Mouse (Mus musculus): ENCODE measurements around the gene Trim9. TPM values are rescaled to one million over a fixed set of nuclear protein-coding genes. Genes with fewer than 3 reads are reported as not detected.

The Trim9 gene
- polyA plus RNA-seq, 1 experiment from 2014 or later = 0.32 TPM

DNA sequence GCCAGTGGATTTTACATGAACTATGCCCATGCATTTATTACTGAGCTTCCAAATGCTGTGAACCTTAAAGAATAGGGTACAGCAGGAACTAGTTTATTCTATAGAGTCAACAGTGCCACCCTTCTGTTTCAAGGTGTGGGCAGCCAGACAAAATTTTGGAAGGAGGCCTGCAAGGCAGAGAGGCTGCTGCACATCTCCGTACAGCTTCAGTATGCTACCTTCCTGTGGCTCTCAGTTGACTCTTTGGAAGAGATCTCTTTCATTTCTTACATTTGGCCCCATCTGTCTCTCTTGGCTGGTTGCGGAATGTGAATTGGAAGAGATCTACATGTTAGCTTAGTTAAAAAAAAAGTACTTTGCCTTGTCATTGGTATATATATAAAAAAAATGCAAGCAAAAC is 66.5 kb downstream of the Trim9 start:
- Histone ChIP-seq H3K9ac (ENCODE audit: low read length) (no peak overlapping the region), H3K4me1 (replicated peaks; ENCODE audit: control insufficient read depth, insufficient read depth) (no peaks in the 10 kb centered on the region), H3K4me2 (replicated peaks; ENCODE audit: low read depth) (no peak overlapping the region), H3K36me3 (ENCODE audit: control insufficient read depth, insufficient read depth, low read length) (no peaks in the 10 kb centered on the region), H3K27me3 (ENCODE audit: control insufficient read depth, insufficient read depth, low read length) (no peaks in the 10 kb centered on the region), H3K4me3 (ENCODE audit: low read depth, low read length) (no peak overlapping the region), H3K27ac (replicated peaks) (no peak overlapping the region), H3K9me3 (ENCODE audit: control insufficient read depth, low read length) (no peaks in the 10 kb centered on the region)
- DNase-seq (ENCODE audit: low spot score) (no peak), ATAC-seq (ENCODE audit: low FRiP score, low TSS enrichment) (no peak)
- no peak for TF ChIP-seq EP300 (optimal IDR thresholded peaks at IDR 0.05)
- TF ChIP-seq CTCF (IDR thresholded peaks at IDR 0.05; ENCODE audit: low read depth) = no peak
- 74% methylated on average over 2 of the region's 2 CpGs for WGBS

DNA sequence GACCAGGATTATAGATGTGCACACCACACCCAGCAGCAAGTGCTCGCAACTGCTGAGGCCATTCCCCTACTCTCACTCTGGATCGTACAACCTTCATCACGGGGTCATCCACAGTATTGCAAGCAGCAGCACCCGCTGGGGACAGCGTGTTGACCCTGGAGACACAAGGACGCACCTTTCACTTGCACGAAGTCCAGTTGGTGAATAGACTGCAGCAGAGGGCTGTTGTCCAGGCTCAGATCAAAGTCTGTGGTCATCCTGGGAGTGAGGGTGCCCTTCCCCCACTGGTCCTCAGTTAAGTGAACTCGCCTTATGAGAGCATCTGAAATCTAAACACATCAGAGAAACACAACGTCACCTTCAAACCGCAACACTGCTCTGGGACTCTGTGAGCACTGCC is 67.0 kb downstream of the Trim9 start:
- H3K27ac ChIP-seq (replicated peaks) = no peak overlapping the region
- 74% methylated on average over 10 of the region's 10 CpGs for WGBS
- no peak overlapping the region for H3K4me3 ChIP-seq (ENCODE audit: low read depth, low read length)
- ATAC-seq (ENCODE audit: low FRiP score, low TSS enrichment) (no peak), DNase-seq (ENCODE audit: low spot score) (no peak)
- H3K4me1 ChIP-seq (replicated peaks; ENCODE audit: control insufficient read depth, insufficient read depth) = no peaks in the 10 kb centered on the region
- no peaks in the 10 kb centered on the region for H3K36me3 ChIP-seq (ENCODE audit: control insufficient read depth, insufficient read depth, low read length)
- no peak for TF ChIP-seq EP300 (optimal IDR thresholded peaks at IDR 0.05)
- no peak for TF ChIP-seq CTCF (IDR thresholded peaks at IDR 0.05; ENCODE audit: low read depth)
- H3K27me3 ChIP-seq (ENCODE audit: control insufficient read depth, insufficient read depth, low read length) = no peaks in the 10 kb centered on the region
- no peak overlapping the region for H3K9ac ChIP-seq (ENCODE audit: low read length)
- no peak overlapping the region for H3K4me2 ChIP-seq (replicated peaks; ENCODE audit: low read depth)
- no peaks in the 10 kb centered on the region for H3K9me3 ChIP-seq (ENCODE audit: control insufficient read depth, low read length)

DNA sequence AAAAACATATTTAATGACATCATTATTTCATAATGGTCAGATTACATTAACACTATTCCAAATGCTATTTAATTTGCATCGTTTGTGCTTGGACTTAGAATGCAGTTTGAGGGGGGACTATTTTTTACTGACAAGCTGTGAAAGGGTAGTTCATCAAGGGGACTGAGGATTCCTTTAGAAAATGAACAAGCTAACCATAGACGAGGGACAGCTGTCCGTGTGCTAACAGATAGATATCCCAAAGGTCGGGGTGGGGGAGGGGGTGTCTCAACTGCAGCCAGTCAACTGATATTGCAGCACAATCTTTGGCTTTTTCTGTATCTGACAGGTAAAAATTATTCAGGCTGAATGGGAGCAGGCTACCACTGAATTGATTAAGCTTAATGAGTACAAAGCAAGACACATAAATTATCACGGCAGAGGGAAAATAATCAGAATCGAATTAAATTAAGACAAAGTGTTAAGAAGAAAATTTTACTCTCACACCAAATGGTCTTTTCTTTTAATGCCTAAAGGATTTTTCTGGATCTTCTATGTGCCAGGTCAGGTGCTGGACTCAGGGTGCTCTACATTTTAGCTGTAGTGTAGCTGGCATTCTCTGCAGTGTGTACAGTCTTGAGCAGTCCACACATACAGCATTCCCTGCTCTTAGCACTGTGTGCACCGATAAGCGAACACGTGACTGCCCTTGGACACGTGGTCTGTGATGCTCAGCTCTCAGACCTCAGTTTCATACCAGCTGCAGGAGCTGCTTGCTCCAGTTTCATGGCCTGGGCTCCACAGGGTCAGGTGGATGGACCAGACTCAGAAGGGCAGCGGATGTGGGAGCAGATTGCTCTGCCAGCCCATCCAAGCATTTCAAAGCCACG is 70.1 kb downstream of the Trim9 start:
- DNase-seq (ENCODE audit: low spot score) = no peak
- Histone ChIP-seq H3K9me3 (ENCODE audit: control insufficient read depth, low read length) (no peaks in the 10 kb centered on the region), H3K4me2 (replicated peaks; ENCODE audit: low read depth) (no peak overlapping the region), H3K4me1 (replicated peaks; ENCODE audit: control insufficient read depth, insufficient read depth) (no peaks in the 10 kb centered on the region), H3K27ac (replicated peaks) (no peak overlapping the region), H3K4me3 (ENCODE audit: low read depth, low read length) (no peak overlapping the region), H3K36me3 (ENCODE audit: control insufficient read depth, insufficient read depth, low read length) (no peaks in the 10 kb centered on the region), H3K27me3 (ENCODE audit: control insufficient read depth, insufficient read depth, low read length) (no peaks in the 10 kb centered on the region), H3K9ac (ENCODE audit: low read length) (no peak overlapping the region)
- TF ChIP-seq EP300 (optimal IDR thresholded peaks at IDR 0.05) (no peak), CTCF (IDR thresholded peaks at IDR 0.05; ENCODE audit: low read depth) (no peak)
- 69% methylated on average over 12 of the region's 12 CpGs for WGBS
- ATAC-seq (ENCODE audit: low FRiP score, low TSS enrichment) = no peak

DNA sequence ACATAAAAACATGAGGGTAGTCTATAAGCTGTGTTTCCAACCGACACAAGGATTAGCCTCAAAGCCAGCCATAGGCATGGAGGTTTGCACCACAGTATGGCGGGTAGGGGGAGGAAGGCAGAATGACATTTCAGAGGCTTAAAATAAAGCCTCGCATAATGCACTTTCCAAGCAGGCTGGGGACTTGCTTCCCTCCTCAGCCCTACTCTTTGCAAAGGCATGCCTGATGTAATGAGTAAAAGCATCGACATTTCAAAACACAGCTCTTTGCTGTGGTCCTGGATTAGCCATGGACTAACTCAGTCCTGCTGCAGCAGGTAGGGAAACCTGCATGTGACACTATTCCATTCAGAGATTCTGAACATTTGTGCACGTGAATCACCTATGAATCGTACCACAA is 77.7 kb downstream of the Trim9 start:
- Histone ChIP-seq H3K9me3 (ENCODE audit: control insufficient read depth, low read length) (no peaks in the 10 kb centered on the region), H3K4me1 (replicated peaks; ENCODE audit: control insufficient read depth, insufficient read depth) (no peaks in the 10 kb centered on the region), H3K9ac (ENCODE audit: low read length) (no peak overlapping the region), H3K27me3 (ENCODE audit: control insufficient read depth, insufficient read depth, low read length) (no peaks in the 10 kb centered on the region), H3K4me2 (replicated peaks; ENCODE audit: low read depth) (no peak overlapping the region), H3K4me3 (ENCODE audit: low read depth, low read length) (no peak overlapping the region), H3K27ac (replicated peaks) (no peak overlapping the region), H3K36me3 (ENCODE audit: control insufficient read depth, insufficient read depth, low read length) (no peaks in the 10 kb centered on the region)
- DNase-seq (ENCODE audit: low spot score) (no peak), ATAC-seq (ENCODE audit: low FRiP score, low TSS enrichment) (no peak)
- WGBS = 70% methylated on average over 6 of the region's 6 CpGs
- TF ChIP-seq EP300 (optimal IDR thresholded peaks at IDR 0.05) = no peak
- TF ChIP-seq CTCF (IDR thresholded peaks at IDR 0.05; ENCODE audit: low read depth) = no peak

DNA sequence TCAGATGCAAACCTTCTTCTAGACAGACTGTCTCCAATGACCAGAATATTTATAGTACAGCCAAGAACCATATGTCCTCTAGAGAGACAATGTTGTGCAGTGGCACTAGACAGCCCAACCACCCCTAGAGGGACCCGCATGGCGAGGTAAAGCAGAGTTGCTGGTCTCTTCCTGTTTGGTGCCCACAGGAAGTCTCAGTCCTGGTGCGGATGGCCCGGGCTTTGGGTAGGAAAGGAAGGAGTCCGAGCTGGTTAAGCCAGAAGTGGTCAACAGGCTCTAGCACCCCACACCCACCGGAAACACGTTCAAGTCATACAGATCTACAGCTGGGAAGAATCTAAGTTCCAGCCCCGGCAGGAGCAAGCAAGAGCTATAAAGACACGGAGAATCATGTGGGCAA is 80.1 kb downstream of the Trim9 start:
- Histone ChIP-seq H3K4me3 (ENCODE audit: low read depth, low read length) (no peak overlapping the region), H3K4me1 (replicated peaks; ENCODE audit: control insufficient read depth, insufficient read depth) (no peaks in the 10 kb centered on the region), H3K9ac (ENCODE audit: low read length) (no peak overlapping the region), H3K27ac (replicated peaks) (no peak overlapping the region), H3K27me3 (ENCODE audit: control insufficient read depth, insufficient read depth, low read length) (no peaks in the 10 kb centered on the region), H3K36me3 (ENCODE audit: control insufficient read depth, insufficient read depth, low read length) (no peaks in the 10 kb centered on the region), H3K9me3 (ENCODE audit: control insufficient read depth, low read length) (no peaks in the 10 kb centered on the region), H3K4me2 (replicated peaks; ENCODE audit: low read depth) (no peak overlapping the region)
- TF ChIP-seq CTCF (IDR thresholded peaks at IDR 0.05; ENCODE audit: low read depth) (no peak), EP300 (optimal IDR thresholded peaks at IDR 0.05) (no peak)
- 83% methylated on average over 9 of the region's 9 CpGs for WGBS
- ATAC-seq (ENCODE audit: low FRiP score, low TSS enrichment) (no peak), DNase-seq (ENCODE audit: low spot score) (no peak)

DNA sequence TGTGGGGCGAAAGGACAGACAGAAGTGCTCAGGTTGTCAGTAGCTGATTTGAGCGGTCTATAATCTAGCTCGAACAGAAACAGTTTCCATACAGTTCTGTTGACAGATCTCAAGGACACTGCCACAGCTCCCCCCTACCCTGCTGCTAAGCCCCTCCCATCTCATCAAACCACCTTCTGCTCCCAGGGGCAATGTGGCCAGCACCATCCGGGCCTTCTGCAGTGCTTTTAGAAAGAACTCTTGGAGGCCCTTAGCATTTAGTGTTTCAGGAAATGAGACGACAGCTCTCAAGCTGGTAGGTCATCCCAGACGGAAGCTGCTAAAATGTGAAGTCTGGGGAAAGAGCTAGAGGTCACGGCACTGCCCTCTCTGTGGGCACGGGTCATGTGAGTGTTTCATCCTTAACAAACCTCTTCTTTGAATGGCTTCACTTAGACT is 80.9 kb downstream of the Trim9 start:
- Histone ChIP-seq H3K4me3 (ENCODE audit: low read depth, low read length) (no peak overlapping the region), H3K4me1 (replicated peaks; ENCODE audit: control insufficient read depth, insufficient read depth) (no peaks in the 10 kb centered on the region), H3K27ac (replicated peaks) (no peak overlapping the region), H3K9me3 (ENCODE audit: control insufficient read depth, low read length) (no peaks in the 10 kb centered on the region), H3K4me2 (replicated peaks; ENCODE audit: low read depth) (no peak overlapping the region), H3K27me3 (ENCODE audit: control insufficient read depth, insufficient read depth, low read length) (no peaks in the 10 kb centered on the region), H3K36me3 (ENCODE audit: control insufficient read depth, insufficient read depth, low read length) (no peaks in the 10 kb centered on the region), H3K9ac (ENCODE audit: low read length) (no peak overlapping the region)
- ATAC-seq (ENCODE audit: low FRiP score, low TSS enrichment) (no peak), DNase-seq (ENCODE audit: low spot score) (no peak)
- no peak for TF ChIP-seq EP300 (optimal IDR thresholded peaks at IDR 0.05)
- TF ChIP-seq CTCF (IDR thresholded peaks at IDR 0.05; ENCODE audit: low read depth) = no peak
- 67% methylated on average over 8 of the region's 8 CpGs for WGBS

Data from stomach, postnatal 0 days (tissue).